Mouse (Mus musculus) liver, embryonic 13.5 days (tissue): Measurements from ENCODE around the gene Ctdnep1. TPM values are rescaled to one million over a fixed set of nuclear protein-coding genes. Genes with fewer than 3 reads are reported as not detected.
A peak's percentile ranks its signal among the peaks of the same experiment; 100 is the strongest.

ENCODE experiments used
- ATAC-seq: fragments of 200-750 bp; cut with Nextera tagmentation; 2 replicates; pipeline ENCODE4 v1.8.0; 2017; ENCODE audit warnings: low read depth, mild to moderate bottlenecking, moderate number of reproducible peaks, moderate library complexity
- DNase-seq: peaks from one replicate; pipeline ENCODE4 v3.0.0; 2022
- H3K27ac ChIP-seq: fragments of 300-500 bp; sonication (generic); 2 replicates; pipeline ENCODE4 v1.5.1; 2015; ENCODE audit warnings: moderate library complexity, mild to moderate bottlenecking, inconsistent platforms
- H3K27me3 ChIP-seq: fragments of 300-500 bp; sonication (generic); 2 replicates; pipeline ENCODE4 v1.6.1; 2015; ENCODE audit warnings: mild to moderate bottlenecking, inconsistent platforms
- H3K36me3 ChIP-seq: fragments of 300-500 bp; sonication (generic); 2 replicates; pipeline ENCODE4 v1.6.1; 2015; ENCODE audit warnings: mild to moderate bottlenecking, inconsistent platforms
- H3K4me1 ChIP-seq: fragments of 300-500 bp; sonication (generic); replicated peaks from 2 replicates; pipeline ENCODE4 v1.6.1; 2015; ENCODE audit warnings: inconsistent platforms
- H3K4me2 ChIP-seq: fragments of 300-500 bp; sonication (generic); 2 replicates; pipeline ENCODE4 v1.6.1; 2015; ENCODE audit warnings: inconsistent platforms, mild to moderate bottlenecking, moderate library complexity
- H3K4me3 ChIP-seq: fragments of 300-500 bp; sonication (generic); replicated peaks from 2 replicates; pipeline ENCODE4 v1.5.1; 2015; ENCODE audit warnings: mild to moderate bottlenecking, inconsistent platforms
- H3K9ac ChIP-seq: fragments of 300-500 bp; sonication (generic); 2 replicates; pipeline ENCODE4 v1.6.1; 2015; ENCODE audit warnings: mild to moderate bottlenecking, inconsistent platforms
- H3K9me3 ChIP-seq: fragments of 300-500 bp; sonication (generic); replicated peaks from 2 replicates; pipeline ENCODE4 v1.6.1; 2016; ENCODE audit warnings: inconsistent platforms
- WGBS: fragments of 180-500 bp; shearing (Covaris S2); methylation state at CpG from one replicate; pipeline ENCODE4 v1.1.7; 2015; ENCODE audit not compliant: insufficient replicate concordance; 5-methylcytosine and 5-hydroxymethylcytosine counted together
- polyA plus RNA-seq: library from polyadenylated mRNA; unstranded; fragments of >200 nt; fragmentation: Nextera tagmentation; extraction: Ambion mirVana; gene quantifications from 2 replicates; pipeline ENCODE4 v1.2.1, GENCODE M21; 2015

Ctdnep1 gene
- polyA plus RNA-seq, 1 experiment from 2014 or later: 10.1 TPM

GRCm38 (mm10) chr11:70020731-70021263 is 39.8 kb downstream of the Ctdnep1 start:
- Histone ChIP-seq H3K9ac (peak overlapping the region; percentile 56), H3K4me1 (peaks cover 62% of the 10 kb centered on the region), H3K4me2 (peak overlapping the region; percentile 80), H3K9me3 (no peaks in the 10 kb centered on the region), H3K27me3 (peaks cover 38% of the 10 kb centered on the region), H3K4me3 (peak overlapping the region; percentile 64), H3K27ac (peak overlapping the region; percentile 65), H3K36me3 (no peaks in the 10 kb centered on the region)
- peak; percentile 63 for DNase-seq
- 0% methylated on average over 8 of the region's 8 CpGs for WGBS
- ATAC-seq: peak; percentile 84

- 4% methylated on average over 40 of the region's 40 CpGs for WGBS
- Histone ChIP-seq H3K4me2 (peak overlapping the region; percentile 80), H3K4me3 (peak overlapping the region; percentile 64), H3K27ac (peak overlapping the region; percentile 65), H3K4me1 (peaks cover 66% of the 10 kb centered on the region), H3K9ac (peak overlapping the region; percentile 56), H3K9me3 (no peaks in the 10 kb centered on the region), H3K27me3 (peaks cover 45% of the 10 kb centered on the region), H3K36me3 (no peaks in the 10 kb centered on the region)
- DNase-seq: peak; percentile 96
- ATAC-seq: peak; percentile 75
These were observed 40.5 kb downstream of the Ctdnep1 start for GRCm38 (mm10) chr11:70021264-70022132.

- Histone ChIP-seq H3K27ac (no peak overlapping the region), H3K4me3 (peak overlapping the region; percentile 14), H3K4me2 (peak overlapping the region; percentile 45), H3K9me3 (no peaks in the 10 kb centered on the region), H3K36me3 (no peaks in the 10 kb centered on the region), H3K27me3 (peaks cover 58% of the 10 kb centered on the region), H3K4me1 (peaks cover 70% of the 10 kb centered on the region), H3K9ac (no peak overlapping the region)
- DNase-seq: no peak
- WGBS: 8% methylated on average over 26 of the region's 29 CpGs
- ATAC-seq: no peak
These were observed 42.7 kb downstream of the Ctdnep1 start for GRCm38 (mm10) chr11:70023481-70024150.

GRCm38 (mm10) chr11:70024151-70024514 is 43.2 kb downstream of the Ctdnep1 start:
- ATAC-seq (no peak), DNase-seq (no peak)
- Histone ChIP-seq H3K27ac (no peak overlapping the region), H3K9me3 (no peaks in the 10 kb centered on the region), H3K4me2 (peak overlapping the region; percentile 45), H3K9ac (no peak overlapping the region), H3K4me3 (peak overlapping the region; percentile 14), H3K4me1 (peaks cover 70% of the 10 kb centered on the region), H3K36me3 (no peaks in the 10 kb centered on the region), H3K27me3 (peaks cover 59% of the 10 kb centered on the region)
- WGBS: 21% methylated on average over 6 of the region's 6 CpGs

GRCm38 (mm10) chr11:70026689-70027088 is 45.7 kb downstream of the Ctdnep1 start:
- peak overlapping the region; percentile 40 for H3K4me2 ChIP-seq
- H3K4me3 ChIP-seq: no peak overlapping the region; the same call in 1 of the 2 replicates
- H3K9ac ChIP-seq: no peak overlapping the region
- peaks cover 4% of the 10 kb centered on the region; the same call in 1 of the 2 replicates for H3K36me3 ChIP-seq
- peaks cover 59% of the 10 kb centered on the region for H3K27me3 ChIP-seq
- no peak overlapping the region for H3K27ac ChIP-seq
- no peak for DNase-seq
- ATAC-seq: peak; percentile 57
- peaks cover 55% of the 10 kb centered on the region for H3K4me1 ChIP-seq
- no peaks in the 10 kb centered on the region for H3K9me3 ChIP-seq
- WGBS: 24% methylated on average over 19 of the region's 19 CpGs

- ATAC-seq (no peak), DNase-seq (no peak)
- Histone ChIP-seq H3K4me1 (peaks cover 54% of the 10 kb centered on the region), H3K9ac (no peak overlapping the region), H3K9me3 (no peaks in the 10 kb centered on the region), H3K36me3 (peaks cover 4% of the 10 kb centered on the region; the same call in 1 of the 2 replicates), H3K4me3 (no peak overlapping the region), H3K27me3 (peaks cover 55% of the 10 kb centered on the region), H3K4me2 (peak overlapping the region; percentile 40), H3K27ac (no peak overlapping the region; the same call in 1 of the 2 replicates)
- WGBS: 65% methylated on average over 9 of the region's 9 CpGs
These were observed 46.4 kb downstream of the Ctdnep1 start for GRCm38 (mm10) chr11:70027397-70027796.

GRCm38 (mm10) chr11:70028401-70029129 is 47.6 kb downstream of the Ctdnep1 start:
- WGBS: 27% methylated on average over 12 of the region's 12 CpGs
- H3K27ac ChIP-seq: no peak overlapping the region
- H3K36me3 ChIP-seq: peaks cover 4% of the 10 kb centered on the region; the same call in 1 of the 2 replicates
- ATAC-seq (no peak), DNase-seq (no peak)
- H3K9me3 ChIP-seq: no peaks in the 10 kb centered on the region
- peaks cover 46% of the 10 kb centered on the region for H3K4me1 ChIP-seq
- no peak overlapping the region for H3K9ac ChIP-seq
- peaks cover 43% of the 10 kb centered on the region for H3K27me3 ChIP-seq
- no peak overlapping the region; the same call in 1 of the 2 replicates for H3K4me3 ChIP-seq
- H3K4me2 ChIP-seq: peak overlapping the region; percentile 45

- peak overlapping the region; percentile 20; the same call in 1 of the 2 replicates for H3K4me3 ChIP-seq
- WGBS: 5% methylated on average over 20 of the region's 20 CpGs
- ATAC-seq (peak; percentile 40), DNase-seq (peak; percentile 28)
- H3K4me2 ChIP-seq: peak overlapping the region; percentile 45
- no peak overlapping the region for H3K27ac ChIP-seq
- peaks cover 39% of the 10 kb centered on the region for H3K4me1 ChIP-seq
- H3K36me3 ChIP-seq: peaks cover 4% of the 10 kb centered on the region; the same call in 1 of the 2 replicates
- no peak overlapping the region for H3K9ac ChIP-seq
- H3K27me3 ChIP-seq: peaks cover 36% of the 10 kb centered on the region
- no peaks in the 10 kb centered on the region for H3K9me3 ChIP-seq
These were observed 48.3 kb downstream of the Ctdnep1 start for GRCm38 (mm10) chr11:70029130-70029801.

GRCm38 (mm10) chr11:70029829-70030550 is 49.0 kb downstream of the Ctdnep1 start:
- Histone ChIP-seq H3K4me3 (no peak overlapping the region), H3K27me3 (peaks cover 29% of the 10 kb centered on the region), H3K36me3 (peaks cover 4% of the 10 kb centered on the region; the same call in 1 of the 2 replicates), H3K27ac (no peak overlapping the region), H3K4me2 (peak overlapping the region; percentile 45), H3K4me1 (peaks cover 39% of the 10 kb centered on the region), H3K9ac (no peak overlapping the region), H3K9me3 (no peaks in the 10 kb centered on the region)
- DNase-seq: no peak
- ATAC-seq: no peak
- 59% methylated on average over 11 of the region's 11 CpGs for WGBS
